Mouse (Mus musculus) spleen, adult 2 months (tissue): ENCODE data around the gene Zfp334.

Experiments used
- CTCF ChIP-seq: fragments of 200-500 bp; IDR thresholded peaks from 2 replicates; pipeline ENCODE4 v1.5.1; 2011; ENCODE audit warnings: mild to moderate bottlenecking, inconsistent platforms; ENCODE audit not compliant: insufficient read depth, insufficient read length, insufficient replicate concordance; ENCODE audit errors: extremely low read depth
- POLR2A ChIP-seq: fragments of 200-500 bp; IDR thresholded peaks from 2 replicates; pipeline ENCODE4 v1.6.1; 2011; ENCODE audit warnings: low read depth, low read length, inconsistent platforms

DNA sequence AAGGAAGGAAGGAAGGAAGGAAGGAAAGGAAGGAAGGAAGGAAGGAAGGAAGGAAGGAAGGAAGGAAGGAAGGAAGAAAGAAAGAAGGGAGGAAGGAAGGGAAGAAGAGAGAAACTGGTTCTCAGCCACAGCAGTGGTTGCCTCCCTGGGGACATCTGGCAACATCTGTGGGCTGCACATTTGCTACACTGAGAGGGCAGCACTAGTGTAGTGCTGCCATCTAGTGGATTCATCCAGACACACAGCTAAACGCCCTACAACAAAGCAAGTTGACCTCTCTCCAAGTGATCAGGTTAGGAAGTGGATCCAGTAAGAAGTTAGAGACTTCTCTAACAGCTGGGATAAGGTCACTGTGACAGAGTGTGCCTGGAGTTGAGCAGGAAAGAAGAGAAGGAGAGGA is 27.2 kb downstream of the Zfp334 start:
- TF ChIP-seq CTCF, result peak; percentile 43; the same call in 1 of the 2 replicates
- TF ChIP-seq POLR2A, result no peak
